Mouse (Mus musculus) thymus, postnatal 25 days (tissue): ENCODE measurements at regions not wholly inside any gene's neighbourhood (a gene's known extent, or its start where the extent isn't known, plus 50 kb on each side); places are given as distances from the start of the nearest gene placed in this dataset.

Source experiments
- DNase-seq: peaks from one replicate; pipeline ENCODE4 v3.0.0; 2022

DNA sequence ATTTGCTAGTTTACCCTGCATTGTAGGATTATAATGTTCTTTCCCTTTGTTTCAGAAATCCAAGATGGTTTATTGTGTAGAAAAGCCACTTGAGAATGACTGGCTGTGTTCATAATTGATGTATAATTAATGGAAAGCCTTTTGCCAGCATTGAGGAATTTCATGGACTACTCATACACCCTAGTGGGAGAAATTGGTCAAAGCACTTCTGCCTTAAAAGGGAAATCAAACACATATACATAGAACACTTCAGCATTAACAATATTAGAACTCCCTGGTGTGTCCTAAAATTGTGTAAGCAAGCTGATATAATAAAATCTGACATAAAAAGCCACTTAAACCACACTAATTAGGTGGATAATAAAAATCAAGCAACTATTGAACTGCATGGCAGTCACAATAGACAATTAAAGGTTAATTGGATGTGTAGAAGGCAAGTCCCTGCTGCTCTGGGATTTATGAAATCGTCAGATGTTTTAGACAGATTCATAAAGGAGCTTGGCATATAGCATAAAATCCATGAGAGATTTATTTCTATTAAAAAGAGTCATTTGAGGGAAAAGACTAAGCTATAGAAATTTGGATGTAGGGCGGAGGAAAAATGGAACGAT is 607.0 kb upstream of the Dpp10 start:
- DNase-seq: no peak

DNA sequence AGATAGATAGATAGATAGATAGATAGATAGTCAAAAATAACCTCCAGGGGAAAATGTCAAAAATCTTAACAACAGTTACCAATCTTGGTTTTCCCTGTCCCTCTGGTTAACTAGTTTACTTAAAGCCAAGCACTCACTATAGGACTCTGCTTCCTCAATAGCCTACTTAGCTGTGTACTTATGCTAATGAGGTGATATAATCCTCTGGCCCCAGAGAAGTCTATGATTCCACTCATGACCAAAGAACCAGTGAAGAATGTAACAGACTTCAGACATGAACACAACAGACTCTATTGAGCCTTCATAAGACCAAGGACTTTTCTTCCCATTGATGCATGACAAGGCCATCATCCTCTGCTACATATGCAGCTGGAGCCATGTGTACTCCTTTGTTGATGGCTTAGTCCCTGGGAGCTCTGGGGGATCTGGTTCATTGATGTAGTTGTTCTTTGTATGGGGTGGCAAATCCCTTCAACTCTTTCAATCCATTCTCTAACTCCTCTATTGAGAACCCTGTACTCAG is 589.9 kb upstream of the Dpp10 start:
- DNase-seq: no peak

DNA sequence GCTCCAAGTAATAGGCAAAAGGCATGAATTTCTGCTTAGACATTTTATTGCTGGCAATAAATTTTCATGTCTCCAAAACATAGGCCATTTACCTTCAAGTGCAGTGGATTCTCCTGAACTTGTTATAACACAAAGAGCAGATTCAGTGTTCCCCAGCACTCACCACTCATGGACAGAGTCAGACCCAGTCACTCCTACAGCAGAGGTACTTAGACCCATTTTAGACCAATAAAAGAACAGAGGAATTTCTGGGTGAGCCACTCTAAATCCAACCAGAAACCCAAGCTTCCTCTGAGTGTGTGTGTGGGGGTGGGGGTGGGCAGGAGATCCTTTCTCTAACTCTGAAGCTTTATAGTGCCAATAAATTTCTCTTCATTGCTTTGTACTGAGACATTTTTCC is 584.7 kb upstream of the Dpp10 start:
- no peak for DNase-seq

DNA sequence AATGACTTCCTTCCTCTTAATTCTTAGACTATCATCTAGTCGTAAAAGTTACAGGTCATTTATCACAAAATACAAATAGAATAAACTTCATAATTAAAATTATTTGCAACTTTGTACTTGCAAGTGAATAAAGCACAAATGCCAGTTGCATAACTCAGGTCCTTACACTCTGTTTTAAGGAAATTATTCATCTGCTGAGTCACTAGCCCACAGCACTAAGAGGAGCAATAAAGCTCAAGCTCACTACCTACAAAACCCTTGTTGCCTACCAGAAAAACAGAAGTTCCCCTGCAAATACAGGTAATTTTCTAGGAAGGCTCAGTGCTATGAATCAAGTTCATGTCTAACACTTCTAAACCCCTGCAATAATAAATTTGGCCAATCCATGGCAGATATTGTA is 539.3 kb upstream of the Dpp10 start:
- no peak for DNase-seq
